Mouse (Mus musculus) lung, postnatal 25 days (tissue): ENCODE measurements around the gene Faap20.
"Not testable (repeated sequence)": the region's sequence is repeated elsewhere in the genome, so short reads cannot be mapped to it uniquely, and the experiment has no call there.

Experiments
- DNase-seq: peaks from one replicate; pipeline ENCODE4 v3.0.0; 2022; ENCODE audit warnings: low spot score

Faap20 gene

GRCm38 (mm10) chr4:155248054-155248453 lies 1.5 kb upstream of the Faap20 start:
- DNase-seq: not testable (repeated sequence)

- peak; percentile 95 for DNase-seq
Observed at GRCm38 (mm10) chr4:155249257-155249647, 350 bp upstream of the Faap20 start.

- no peak for DNase-seq
Observed at GRCm38 (mm10) chr4:155250361-155251117, 937 bp downstream of the Faap20 start.

- DNase-seq: no peak
Observed at GRCm38 (mm10) chr4:155251147-155251546, 1.5 kb downstream of the Faap20 start.

- no peak for DNase-seq
Observed at GRCm38 (mm10) chr4:155252253-155252652, 2.7 kb downstream of the Faap20 start.

GRCm38 (mm10) chr4:155264521-155265321 lies 15.1 kb downstream of the Faap20 start:
- DNase-seq: no peak

DNA sequence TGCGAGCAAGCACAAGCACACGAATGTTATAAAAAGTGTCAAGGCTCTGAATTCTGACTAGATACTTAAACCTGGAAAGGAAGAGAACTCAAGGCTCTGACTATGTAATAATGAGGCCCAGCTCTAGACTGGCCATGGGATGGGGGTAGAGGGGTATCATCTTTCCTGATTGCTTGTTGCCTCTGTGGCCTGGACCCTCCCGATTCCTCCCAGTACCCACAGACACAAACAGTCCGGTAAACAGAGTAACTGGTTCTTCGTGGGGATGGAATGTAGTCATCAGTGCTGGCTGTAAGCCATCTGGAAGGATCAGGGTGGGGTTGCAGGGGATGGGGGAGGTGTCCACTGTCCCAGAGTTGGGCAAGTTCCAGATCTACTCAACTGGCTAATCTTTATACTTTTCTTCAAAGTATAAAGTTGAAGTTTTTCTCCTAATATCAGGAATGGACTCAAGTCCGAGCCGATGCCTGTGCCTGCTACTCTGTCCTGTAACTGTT lies 17.5 kb downstream of the Faap20 start:
- DNase-seq: no peak

GRCm38 (mm10) chr4:155267639-155268175 lies 18.1 kb downstream of the Faap20 start:
- DNase-seq: peak; percentile 24

DNA sequence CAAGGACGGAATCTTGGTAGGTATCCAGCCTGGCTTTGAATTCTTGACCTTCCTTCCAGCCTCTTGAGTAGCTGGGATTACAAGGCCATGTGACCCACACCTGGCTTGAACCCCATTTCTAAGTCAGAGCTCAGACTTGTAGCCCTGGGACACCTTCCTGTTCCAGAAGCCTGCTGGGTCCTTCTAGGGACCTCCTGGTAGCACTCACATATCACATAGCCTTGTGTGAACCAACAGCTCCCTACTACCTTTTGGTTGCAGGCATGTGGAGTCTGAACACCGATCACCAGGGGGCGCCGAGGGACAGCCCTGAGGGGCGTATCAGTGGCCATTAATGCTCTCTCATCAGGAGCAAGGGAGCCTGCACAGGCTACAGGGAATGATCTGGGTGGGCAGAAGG lies 18.8 kb downstream of the Faap20 start:
- peak; percentile 66 for DNase-seq

DNA sequence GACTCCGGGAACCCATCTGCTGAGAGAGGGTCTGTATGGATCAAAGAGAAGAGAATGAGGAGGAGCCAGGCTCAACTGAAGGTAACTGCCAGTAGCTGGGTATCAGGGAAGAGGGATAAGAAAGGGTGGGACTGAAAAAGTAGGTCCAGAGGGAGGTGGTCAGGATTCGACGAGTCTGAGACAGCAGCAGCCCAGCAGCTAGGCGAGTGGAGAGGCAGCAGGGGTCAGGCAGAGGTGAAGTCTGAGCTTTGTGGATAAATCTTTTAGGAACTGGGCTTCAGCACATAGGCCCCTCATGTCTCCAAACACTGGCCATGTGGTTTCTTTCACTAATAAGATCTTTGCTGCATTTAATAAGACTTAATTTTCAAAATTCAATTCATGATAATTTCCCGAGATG lies 24.8 kb downstream of the Faap20 start:
- DNase-seq: no peak

GRCm38 (mm10) chr4:155274851-155275250 lies 25.2 kb downstream of the Faap20 start:
- no peak for DNase-seq

DNA sequence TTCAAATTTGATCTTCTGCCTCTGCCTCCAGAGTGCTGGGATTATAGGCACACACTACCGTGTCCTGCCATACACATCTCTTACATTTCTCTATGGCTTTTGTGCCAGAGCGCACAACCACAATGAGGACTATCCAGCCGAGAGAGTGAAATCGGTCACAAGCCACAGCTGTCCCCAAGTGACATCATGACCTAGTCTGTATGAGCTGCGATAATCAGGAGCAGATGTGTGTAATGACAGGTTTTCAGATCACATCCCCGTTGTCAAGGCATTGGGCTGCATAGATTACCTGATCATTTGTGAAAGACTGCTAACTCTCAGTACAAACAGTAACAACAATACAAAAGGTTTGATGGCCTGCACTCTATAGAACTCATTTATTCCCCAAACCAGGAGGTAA lies 28.4 kb downstream of the Faap20 start:
- no peak for DNase-seq

- no peak for DNase-seq
Observed at GRCm38 (mm10) chr4:155279054-155279453, 29.5 kb downstream of the Faap20 start.

DNA sequence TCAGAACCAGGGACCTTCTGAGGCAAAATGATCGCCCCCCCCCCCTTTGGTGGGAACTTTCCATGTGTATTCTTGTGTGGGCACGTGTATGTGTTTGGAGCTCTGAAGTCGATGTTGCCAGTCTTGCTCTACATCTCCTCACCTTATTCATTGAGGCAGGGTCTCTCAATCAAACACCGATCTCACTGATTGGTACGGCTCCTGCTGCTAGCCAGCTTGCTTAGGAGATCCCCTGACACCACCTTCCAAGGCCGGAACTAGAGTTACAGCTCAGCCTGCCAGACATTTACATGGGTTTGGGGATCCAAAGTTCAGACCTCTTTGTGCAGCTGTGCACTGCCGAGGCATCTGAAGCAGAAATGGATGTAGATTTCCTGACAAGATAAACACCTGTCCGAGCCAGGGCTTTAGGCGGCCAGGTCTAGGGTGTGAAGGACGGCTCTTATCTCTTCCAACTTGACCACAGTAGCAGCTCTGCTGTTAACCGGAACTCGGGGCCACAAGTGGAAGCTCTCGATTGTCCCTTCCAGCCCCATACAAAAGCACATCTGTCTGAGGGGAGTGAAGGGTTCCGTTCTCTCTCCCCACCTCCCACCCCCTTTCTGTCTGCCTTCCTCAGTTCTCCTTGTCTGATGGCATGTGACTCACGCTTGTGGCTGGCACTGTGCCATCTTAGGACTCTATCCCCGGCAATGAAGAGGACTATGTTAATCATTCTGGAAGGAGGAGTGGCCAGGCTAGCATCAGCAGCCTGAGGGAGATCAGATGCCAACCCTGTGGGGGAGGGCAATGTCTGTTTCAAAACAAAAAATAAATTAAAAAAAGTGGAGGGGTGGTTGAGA lies 30.5 kb downstream of the Faap20 start:
- no peak for DNase-seq

GRCm38 (mm10) chr4:155280768-155281121 lies 31.1 kb downstream of the Faap20 start:
- DNase-seq: no peak

GRCm38 (mm10) chr4:155281227-155281626 lies 31.6 kb downstream of the Faap20 start:
- DNase-seq: no peak

DNA sequence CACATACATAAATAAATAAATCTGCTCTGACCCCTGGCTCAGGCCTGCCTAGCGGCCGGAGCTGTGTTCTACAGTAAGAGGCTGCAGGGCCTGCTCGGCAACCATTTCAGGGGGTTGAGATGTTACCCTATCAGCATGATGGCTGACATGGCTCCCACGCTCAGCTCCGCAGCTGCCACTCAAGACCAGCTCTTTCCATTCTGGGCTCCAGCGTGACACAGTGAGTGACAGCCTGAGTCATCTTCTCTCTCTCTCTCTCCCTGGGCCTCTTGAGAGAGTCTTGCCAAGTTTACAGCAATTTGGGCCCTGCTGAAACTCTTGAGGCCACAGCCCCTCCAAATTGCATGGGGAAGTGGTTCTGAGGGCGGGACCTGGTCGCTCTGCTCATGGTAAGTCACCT lies 32.0 kb downstream of the Faap20 start:
- DNase-seq: no peak

- no peak for DNase-seq
Observed at GRCm38 (mm10) chr4:155282231-155282630, 32.6 kb downstream of the Faap20 start.

- no peak for DNase-seq
Observed at GRCm38 (mm10) chr4:155283001-155283503, 33.5 kb downstream of the Faap20 start.

GRCm38 (mm10) chr4:155283585-155283984 lies 34.0 kb downstream of the Faap20 start:
- DNase-seq: no peak

- no peak for DNase-seq
Observed at GRCm38 (mm10) chr4:155284521-155285379, 35.1 kb downstream of the Faap20 start.
